Mouse (Mus musculus) Patski (cell line): ENCODE data around the gene Kcne1l. TPM values are rescaled to one million over a fixed set of nuclear protein-coding genes. Genes with fewer than 3 reads are reported as not detected.
A peak's percentile ranks its signal among the peaks of the same experiment; 100 is the strongest.

Experiments used
- ATAC-seq: fragments of 100-300 bp; one replicate; pipeline ENCODE4 v1.8.0; 2021
- CTCF ChIA-PET: fragments of 350-600 bp; sonication (Branson Sonifier 250); formaldehyde crosslinking; loops from one replicate; lab custom pipeline; 2022; ENCODE audit warnings: inconsistent platforms; lab: Charles Lee
- POLR2A ChIA-PET: fragments of 350-600 bp; sonication (Branson Sonifier 250); formaldehyde crosslinking; loops from one replicate; lab custom pipeline; 2022; ENCODE audit warnings: antibody characterized with exemption, inconsistent platforms; lab: Charles Lee
- DNase-seq: peaks from one replicate; pipeline ENCODE4 v3.0.0-alpha.2; 2011; ENCODE audit warnings: low read depth, low spot score
- H3K27me3 ChIP-seq: fragments of 371-371 bp; one replicate; pipeline ENCODE4 v1.5.1; 2021
- CTCF ChIP-seq: fragments of 100-300 bp; IDR thresholded peaks from one replicate; pipeline ENCODE4 v1.5.1; 2021
- in situ Hi-C: fragments of 300-500 bp; cut with MboI; formaldehyde crosslinking; loops from 3 replicates; pipeline ENCODE4 v1.11.1; 2018; ENCODE audit warnings: low pct_unique_long_range_greater_than_20kb, mixed read lengths
- polyA plus RNA-seq: library from polyadenylated mRNA; unstranded; gene quantifications from one replicate; pipeline ENCODE4 v1.2.3, GENCODE M21; 2021

Kcne1l gene
- polyA plus RNA-seq, 1 experiment from 2014 or later = not detected

DNA sequence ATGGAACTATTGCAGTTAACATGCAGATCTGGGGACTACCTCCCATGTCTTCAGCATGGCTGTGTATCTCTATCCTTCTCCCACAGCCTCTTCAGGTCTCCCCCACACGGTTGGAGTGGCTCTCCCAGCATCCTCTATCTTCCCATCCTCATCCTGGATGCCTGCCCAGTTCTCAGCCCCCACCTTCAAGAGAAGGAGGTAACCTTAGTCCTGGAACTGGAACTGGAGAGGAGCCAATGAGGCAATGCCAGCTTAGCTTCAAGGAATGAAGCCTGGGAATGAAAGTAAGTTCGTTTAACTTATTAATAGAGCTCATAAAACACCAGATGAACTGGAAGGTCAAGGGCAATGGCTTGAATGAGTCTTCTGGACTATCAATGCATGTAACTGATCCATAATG lies 2.6 kb downstream of the Kcne1l start:
- in situ Hi-C loops = no loop called here
- CTCF ChIA-PET = interaction anchor here (1.1 to 1.9 kb wide), 3 partner anchors 11 to 103 kb away, joined by 5 to 6 read pairs (median 6); no protein-coding TSS in a partner anchor
- DNase-seq (peak; percentile 15), ATAC-seq (no peak)
- TF ChIP-seq CTCF = no peak
- H3K27me3 ChIP-seq = peaks cover 6% of the 10 kb centered on the region
- POLR2A ChIA-PET = no interaction called here

DNA sequence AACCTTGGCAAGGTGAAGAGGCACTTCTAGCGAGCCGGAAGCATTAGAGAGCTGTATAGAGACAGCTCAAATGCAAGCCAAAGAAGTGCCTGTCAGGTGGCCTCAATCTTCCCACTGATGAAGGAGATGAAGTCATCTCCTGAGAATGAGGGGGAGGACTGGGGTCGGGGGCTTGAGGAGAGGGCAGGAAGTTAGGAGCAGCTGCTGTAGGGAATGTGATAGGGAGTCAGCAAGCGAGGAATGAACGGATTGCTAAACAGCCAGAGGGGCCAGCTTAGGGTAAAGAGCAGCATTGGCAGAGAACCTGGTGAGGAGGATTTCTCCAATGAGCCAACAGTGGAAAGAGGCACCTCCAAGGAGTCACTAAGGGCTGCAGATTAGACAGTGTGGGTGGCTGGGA lies 20.2 kb downstream of the Kcne1l start:
- ChIA-PET POLR2A (no interaction called here), CTCF (no interaction called here)
- no peak for ATAC-seq
- TF ChIP-seq CTCF = no peak
- H3K27me3 ChIP-seq = peaks cover 4% of the 10 kb centered on the region
- DNase-seq = no peak
- in situ Hi-C loops = no loop called here

DNA sequence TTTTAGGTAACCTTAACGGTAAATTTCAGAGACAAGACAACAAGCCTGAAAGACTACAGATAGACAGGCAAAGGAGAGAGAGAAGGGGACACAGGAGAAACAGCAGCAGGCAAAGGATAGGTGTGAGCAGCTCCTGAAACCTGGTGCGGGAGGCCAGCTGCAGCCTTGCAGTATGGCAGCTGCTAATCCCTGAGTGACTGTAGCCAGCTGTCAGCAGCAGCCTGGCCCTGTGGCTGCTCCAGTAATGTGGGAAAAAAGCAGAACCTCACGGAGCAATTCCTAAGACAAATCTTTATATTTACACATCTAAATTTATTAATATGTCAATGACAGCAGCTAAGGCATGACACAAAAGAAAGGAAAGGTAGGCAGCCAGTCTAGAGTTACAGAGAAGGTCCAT lies 29.5 kb downstream of the Kcne1l start:
- ChIA-PET POLR2A (no interaction called here), CTCF (interaction anchor here (1.4 kb wide), 1 partner anchor 10 kb away, joined by 5 read pairs; no protein-coding TSS in a partner anchor)
- DNase-seq (no peak), ATAC-seq (no peak)
- in situ Hi-C loops = no loop called here
- peaks cover 9% of the 10 kb centered on the region for H3K27me3 ChIP-seq
- no peak for TF ChIP-seq CTCF

DNA sequence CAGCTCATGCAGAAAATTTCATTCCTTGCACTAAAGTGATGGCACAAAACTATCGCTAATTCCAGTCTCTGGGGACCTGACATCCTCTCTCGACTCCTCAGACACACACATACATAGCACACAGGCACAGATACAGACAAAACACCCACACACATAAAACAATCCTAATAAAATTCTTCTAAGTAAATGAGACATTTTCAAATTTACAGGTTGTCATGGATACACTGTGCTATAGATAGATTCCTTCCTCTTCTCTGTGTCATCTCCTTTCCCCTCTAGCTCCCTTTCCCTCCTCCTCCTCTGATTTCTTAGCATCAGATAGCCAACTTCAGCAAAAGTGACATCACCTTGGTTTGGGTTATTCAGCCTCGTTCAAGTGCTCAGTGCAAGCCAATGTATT lies 30.1 kb downstream of the Kcne1l start:
- DNase-seq (no peak), ATAC-seq (no peak)
- peaks cover 13% of the 10 kb centered on the region for H3K27me3 ChIP-seq
- ChIA-PET POLR2A (no interaction called here), CTCF (interaction anchor here (1.4 kb wide), 1 partner anchor 9 kb away, joined by 5 read pairs; no protein-coding TSS in a partner anchor)
- in situ Hi-C loops = no loop called here
- no peak for TF ChIP-seq CTCF

Other genes with a start within 250 kb of the Kcne1l start
- not detected for gene Gucy2f, start 109.4 kb downstream of the Kcne1l start, polyA plus RNA-seq
- 13.8 TPM for gene Nxt2, start 79.5 kb downstream of the Kcne1l start, polyA plus RNA-seq
- 96.2 TPM for gene Acsl4, start 84.2 kb upstream of the Kcne1l start, polyA plus RNA-seq